Mouse (Mus musculus) retina, adult 2 months (tissue): ENCODE measurements around the gene Frg2f1.

Source experiments
- DNase-seq: peaks from one replicate; pipeline ENCODE4 v3.0.0-alpha.2; 2012; ENCODE audit warnings: low read depth, low spot score

Gene Frg2f1

DNA sequence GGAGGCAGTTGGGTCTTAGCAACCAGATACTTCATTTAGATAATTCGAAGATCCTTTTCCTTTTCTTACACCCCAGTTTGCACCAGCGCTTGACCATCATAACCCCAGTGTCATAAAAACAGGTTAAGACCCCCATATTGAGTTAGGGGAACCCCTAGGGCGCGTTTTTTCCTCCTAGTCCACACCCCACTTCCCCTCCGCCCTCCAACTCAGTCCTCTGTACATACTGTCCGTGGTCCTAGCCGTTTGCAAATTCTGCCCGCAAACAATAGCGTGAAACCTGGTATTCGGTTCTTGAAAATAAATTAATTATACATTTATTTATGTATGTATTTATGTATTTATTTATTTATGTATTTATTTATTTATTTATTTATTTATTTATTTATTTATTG lies 46.4 kb downstream of the Frg2f1 start:
- DNase-seq, result no peak

DNA sequence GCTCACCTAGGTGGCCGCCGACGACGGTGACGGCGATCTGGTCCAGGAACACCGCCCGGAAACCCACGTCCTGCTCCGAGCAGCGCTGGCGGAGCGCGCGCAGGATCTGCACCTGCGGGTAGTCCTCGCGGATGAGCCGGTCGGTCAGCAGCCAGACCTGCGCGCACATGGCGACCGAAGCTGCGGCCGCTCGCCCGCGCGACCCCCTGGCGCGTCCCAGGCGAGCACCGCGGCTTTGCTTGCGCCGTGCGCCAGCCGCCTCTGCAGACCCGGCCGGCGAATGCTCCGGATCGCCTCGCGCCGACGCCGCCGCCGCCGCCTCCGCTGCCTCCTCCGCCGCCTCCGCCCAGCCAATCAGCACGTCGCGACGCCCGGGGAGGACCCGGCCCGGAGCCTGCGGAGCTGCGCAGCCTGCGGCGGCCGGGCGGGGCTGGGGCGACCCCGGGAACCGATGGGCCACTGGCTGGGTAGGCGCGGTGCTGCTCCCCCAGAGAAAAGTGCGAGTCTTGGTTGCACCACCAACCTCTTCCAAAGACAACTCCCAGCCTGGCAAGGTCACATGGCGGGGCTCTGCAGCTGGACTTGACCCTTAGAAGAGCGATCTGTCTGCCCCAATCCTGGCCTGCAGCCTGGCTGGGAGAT lies 46.9 kb downstream of the Frg2f1 start, which contains the start of gene Rimkla:
Gene Rimkla, minus strand, starts transcription at position 338 of the 642 bp plus-strand sequence.
- no peak for DNase-seq

DNA sequence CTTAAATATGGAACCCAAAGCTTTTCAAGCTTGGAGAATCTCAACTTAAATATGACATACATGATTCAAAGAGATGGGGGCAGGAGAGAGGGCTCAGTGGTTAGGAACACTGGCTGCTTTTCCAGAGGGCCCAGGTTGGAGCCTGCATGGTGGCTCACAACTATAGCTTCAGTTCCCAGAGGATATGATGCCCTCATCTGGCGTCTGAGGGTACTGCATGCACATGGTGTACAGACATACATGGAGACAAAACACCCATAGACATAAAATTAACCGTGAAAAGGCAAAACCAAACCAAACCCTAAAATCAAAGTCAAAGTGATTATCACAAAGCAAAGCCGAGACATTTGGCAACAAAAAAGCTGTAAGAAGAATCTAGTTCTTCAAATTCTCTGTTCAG lies 48.5 kb downstream of the Frg2f1 start:
- no peak for DNase-seq

DNA sequence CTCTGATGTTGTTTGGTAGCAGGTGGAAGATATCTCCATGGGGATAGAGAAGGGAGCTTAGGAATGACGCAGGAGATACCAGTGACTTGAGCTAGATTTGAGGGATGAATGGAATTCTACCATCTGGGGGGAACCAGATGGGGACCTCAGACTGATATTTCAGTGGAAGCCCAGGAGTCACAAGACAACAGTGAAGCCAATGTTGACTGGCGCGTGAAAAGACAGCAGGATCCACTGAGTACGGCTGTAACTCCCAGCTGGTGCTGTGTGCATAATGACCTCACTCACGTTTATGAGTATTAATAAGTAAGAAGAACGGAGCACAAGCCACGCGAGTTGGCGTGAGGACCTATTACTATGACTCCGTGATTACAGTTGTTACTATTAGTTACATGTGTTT lies 49.7 kb downstream of the Frg2f1 start:
- DNase-seq, result no peak

DNA sequence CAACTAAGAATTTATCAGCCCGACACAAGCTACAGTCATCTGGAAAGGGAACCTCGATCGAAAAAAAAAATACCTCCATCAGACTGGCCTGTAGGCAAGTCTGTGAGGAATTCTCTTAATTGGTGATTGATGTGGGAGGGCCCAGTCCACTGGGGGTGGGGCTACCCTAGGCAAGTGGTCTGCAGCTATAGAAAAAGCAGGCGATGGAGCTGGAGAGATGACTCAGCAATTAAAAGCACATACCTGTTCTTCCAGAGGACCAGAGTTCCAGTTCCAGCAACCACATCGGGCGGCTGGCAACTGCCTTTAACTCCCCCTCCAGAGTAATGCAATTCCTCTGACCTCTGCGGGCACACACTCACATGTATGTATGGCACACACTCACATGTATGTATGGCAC lies 54.4 kb downstream of the Frg2f1 start:
- no peak for DNase-seq

DNA sequence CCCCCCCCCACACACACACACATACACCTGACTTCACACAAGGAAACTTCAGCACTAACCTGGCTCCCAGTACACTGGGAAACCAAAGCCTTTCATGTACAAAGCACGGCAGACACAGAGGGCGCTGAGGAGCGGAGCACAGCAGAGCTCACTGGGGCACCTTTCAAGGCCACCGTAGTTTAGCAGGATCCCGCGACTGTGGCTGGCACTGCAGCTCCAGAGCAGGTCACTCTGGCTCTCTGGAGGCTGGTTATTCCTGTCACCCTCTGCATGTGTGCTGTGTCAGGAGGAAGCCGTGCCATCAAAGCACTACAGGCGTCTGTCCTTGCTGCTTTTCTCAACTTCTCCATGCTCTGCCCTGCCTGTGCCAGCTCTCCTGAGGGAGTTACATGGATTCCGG lies 56.3 kb downstream of the Frg2f1 start:
- DNase-seq, result no peak
